Mouse (Mus musculus): Measurements from ENCODE around the gene Akt1. TPM values are rescaled to one million over a fixed set of nuclear protein-coding genes. Genes with fewer than 3 reads are reported as not detected.

Akt1 gene
- total RNA-seq, 1 experiment from 2014 or later = 245 TPM

GRCm38 (mm10) chr12:112628928-112629721 is 45.6 kb downstream of the Akt1 start:
- peak; percentile 83 for DNase-seq

GRCm38 (mm10) chr12:112628197-112628596 is 46.5 kb downstream of the Akt1 start:
- no peak for DNase-seq

GRCm38 (mm10) chr12:112627097-112627881 is 47.4 kb downstream of the Akt1 start:
- no peak for DNase-seq

GRCm38 (mm10) chr12:112626455-112626854 is 48.2 kb downstream of the Akt1 start:
- no peak for DNase-seq

GRCm38 (mm10) chr12:112625700-112626099 is 49.0 kb downstream of the Akt1 start:
- DNase-seq = no peak

GRCm38 (mm10) chr12:112623742-112624141 is 50.9 kb downstream of the Akt1 start:
- DNase-seq = peak; percentile 80

GRCm38 (mm10) chr12:112621900-112622299 is 52.8 kb downstream of the Akt1 start:
- DNase-seq = peak; percentile 55

- no peak for DNase-seq
Observed at GRCm38 (mm10) chr12:112620354-112621061, 54.2 kb downstream of the Akt1 start.

GRCm38 (mm10) chr12:112619686-112620353 is 54.9 kb downstream of the Akt1 start, which contains the start of gene Adssl1:
TSS of gene Adssl1 (plus strand) at chr12:112620045.
- peak; percentile 80 for DNase-seq

GRCm38 (mm10) chr12:112618981-112619685 is 55.6 kb downstream of the Akt1 start:
- peak; percentile 49 for DNase-seq

GRCm38 (mm10) chr12:112617898-112618380 is 56.7 kb downstream of the Akt1 start:
- DNase-seq = peak; percentile 82

- no peak for DNase-seq
Observed at GRCm38 (mm10) chr12:112617184-112617583, 57.5 kb downstream of the Akt1 start.

- no peak for DNase-seq
Observed at GRCm38 (mm10) chr12:112616668-112617067, 58.0 kb downstream of the Akt1 start.

- DNase-seq = no peak
Observed at GRCm38 (mm10) chr12:112609031-112609430, 65.7 kb downstream of the Akt1 start.

GRCm38 (mm10) chr12:112606998-112607397 is 67.7 kb downstream of the Akt1 start:
- no peak for DNase-seq

GRCm38 (mm10) chr12:112605766-112606165 is 68.9 kb downstream of the Akt1 start:
- peak; percentile 92 for DNase-seq

GRCm38 (mm10) chr12:112604709-112605649 is 69.7 kb downstream of the Akt1 start:
- DNase-seq = peak; percentile 67

GRCm38 (mm10) chr12:112604022-112604421 is 70.7 kb downstream of the Akt1 start:
- DNase-seq = peak; percentile 55

Measured in adrenal gland, postnatal 14 days (tissue).